Mouse (Mus musculus): ENCODE measurements around the gene Gaa.

Gaa gene

GRCm38 (mm10) chr11:119300986-119301385 is 33.3 kb downstream of the Gaa start:
- no peak for DNase-seq (ENCODE audit: low spot score)

DNA sequence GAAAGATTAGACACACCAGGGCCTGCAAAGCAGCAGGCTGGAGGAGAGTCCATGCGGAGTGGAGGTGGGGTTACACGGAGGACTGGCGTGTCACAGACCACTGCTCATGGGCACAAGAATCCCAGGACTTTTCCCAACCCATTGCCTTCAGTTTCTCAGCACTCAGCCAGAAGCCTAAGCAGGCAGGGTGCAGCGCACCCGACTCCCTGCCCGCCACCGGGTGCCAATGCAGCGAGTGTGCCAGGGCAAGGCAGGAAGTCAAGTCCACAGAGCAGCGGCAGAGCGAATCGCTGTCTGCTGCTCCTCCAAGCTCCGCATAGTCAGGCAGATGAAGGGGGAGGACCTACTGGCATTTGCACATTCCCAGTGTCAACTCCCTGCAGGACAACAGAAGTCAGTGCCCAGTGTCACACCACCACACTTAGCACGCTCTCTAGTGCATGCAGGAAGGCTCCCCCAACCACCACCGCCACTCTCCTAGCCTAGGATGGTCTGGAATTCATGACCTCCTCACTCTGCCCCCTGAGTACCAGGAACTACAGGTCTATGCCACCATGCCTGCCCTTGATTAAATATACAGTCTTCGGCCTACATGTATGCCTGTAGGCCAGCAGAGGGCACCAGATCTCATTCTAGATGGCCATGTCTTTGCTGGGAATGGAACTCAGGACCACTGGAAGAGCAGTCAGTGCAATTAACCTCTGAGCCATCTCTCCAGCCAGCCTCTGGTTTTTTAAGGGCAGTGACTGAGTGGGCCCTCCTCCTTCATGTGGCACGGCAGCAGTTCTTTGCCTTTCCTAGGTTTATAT is 37.4 kb downstream of the Gaa start:
- peak; percentile 51 for DNase-seq (ENCODE audit: low spot score)

DNA sequence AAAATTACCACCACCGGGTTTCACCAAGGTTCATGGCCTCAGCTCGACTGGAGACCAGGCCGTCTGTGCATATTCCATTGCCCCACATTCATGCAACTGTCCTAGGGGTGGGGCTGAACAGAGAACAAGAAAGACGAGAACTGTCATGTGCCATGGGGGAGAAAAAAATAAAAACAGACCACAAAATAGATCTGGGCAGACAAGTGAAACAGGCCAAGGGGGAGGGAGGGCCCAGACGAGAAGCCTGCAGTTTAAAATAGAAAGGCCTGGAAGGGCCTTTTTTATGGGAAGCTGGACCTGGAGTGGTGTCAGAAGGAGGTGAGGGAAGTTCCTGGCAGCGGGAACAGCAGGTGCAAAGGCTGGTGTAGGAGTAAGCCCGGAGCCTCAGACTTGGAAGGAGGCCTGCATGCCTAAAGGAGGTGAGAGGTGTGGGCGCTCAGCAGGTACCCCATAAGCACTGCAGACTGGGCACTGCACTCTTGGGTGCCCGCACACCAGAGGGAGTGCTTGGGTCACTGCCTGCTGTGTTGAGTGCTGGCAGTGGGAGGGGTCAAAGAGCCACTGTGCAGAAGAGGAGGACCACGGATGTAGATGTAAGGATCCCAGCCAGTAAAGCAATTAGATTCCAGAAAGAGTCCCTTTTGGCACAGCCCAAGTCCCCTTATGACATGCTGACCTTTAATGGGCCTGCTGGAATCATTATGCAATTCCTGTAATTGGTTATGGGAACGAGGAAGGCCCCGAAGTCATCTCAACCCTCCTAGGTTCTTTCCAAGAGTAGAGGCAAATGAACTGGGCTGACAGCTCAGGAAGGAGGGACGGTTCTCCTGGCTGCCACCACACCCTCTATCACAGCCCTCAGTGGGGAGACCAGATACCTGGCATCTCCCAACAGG is 39.3 kb downstream of the Gaa start:
- DNase-seq (ENCODE audit: low spot score): no peak

GRCm38 (mm10) chr11:119307658-119307867 is 39.9 kb downstream of the Gaa start, which contains the start of gene Card14:
Card14 (plus strand) TSS chr11:119307768.
- DNase-seq (ENCODE audit: low spot score): no peak

GRCm38 (mm10) chr11:119307916-119308315 is 40.2 kb downstream of the Gaa start:
- DNase-seq (ENCODE audit: low spot score): no peak

GRCm38 (mm10) chr11:119310621-119311020 is 42.9 kb downstream of the Gaa start:
- no peak for DNase-seq (ENCODE audit: low spot score)

GRCm38 (mm10) chr11:119314252-119314936 is 46.7 kb downstream of the Gaa start:
- no peak for DNase-seq (ENCODE audit: low spot score)

DNA sequence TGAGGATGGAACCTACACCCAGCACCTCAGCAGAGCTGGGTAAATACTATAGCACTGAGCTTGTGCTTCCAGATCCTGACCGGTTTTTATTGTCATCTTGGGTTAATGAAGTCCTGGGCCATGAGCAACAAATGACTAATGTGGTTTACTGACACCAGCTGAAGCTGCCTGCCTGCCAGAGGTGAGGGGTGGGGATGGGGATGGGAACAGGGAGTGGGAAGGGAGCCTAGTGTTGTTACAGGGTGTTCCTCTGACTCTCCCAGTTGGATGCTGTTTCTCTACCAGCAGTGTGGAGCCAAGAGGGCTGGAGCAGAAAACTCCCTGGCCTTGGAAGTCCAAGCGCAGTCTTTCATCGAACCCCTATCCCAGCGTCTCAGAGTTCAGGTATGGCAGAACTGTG is 49.0 kb downstream of the Gaa start:
- DNase-seq (ENCODE audit: low spot score): no peak

DNA sequence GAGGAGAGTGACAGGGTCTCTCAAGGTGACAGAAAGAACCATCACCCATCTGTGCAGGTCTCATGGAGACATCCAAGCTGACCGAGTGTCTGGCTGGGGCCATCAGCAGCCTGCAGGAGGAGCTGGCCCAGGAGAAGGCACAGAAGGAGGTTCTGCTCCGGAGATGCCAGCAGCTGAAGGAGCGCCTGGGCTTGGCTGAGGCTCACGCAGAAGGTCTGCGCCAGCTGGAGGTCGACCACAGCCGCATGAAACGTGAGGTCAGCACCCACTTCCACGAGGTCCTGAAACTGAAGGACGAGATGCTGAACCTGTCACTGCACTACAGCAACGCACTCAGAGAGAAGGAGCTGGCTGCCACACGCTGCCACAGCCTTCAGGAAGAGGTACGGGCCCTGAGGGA is 54.8 kb downstream of the Gaa start:
- DNase-seq (ENCODE audit: low spot score): no peak

- no peak for DNase-seq (ENCODE audit: low spot score)
Measured at GRCm38 (mm10) chr11:119325068-119325467, 57.4 kb downstream of the Gaa start.

- DNase-seq (ENCODE audit: low spot score): no peak
Measured at GRCm38 (mm10) chr11:119330592-119330991, 62.9 kb downstream of the Gaa start.

GRCm38 (mm10) chr11:119331970-119332369 is 64.3 kb downstream of the Gaa start:
- no peak for DNase-seq (ENCODE audit: low spot score)
